Mouse (Mus musculus) bone marrow, adult 2 months (tissue): Measurements from ENCODE around the gene Adamts12.

ENCODE experiments used
- CTCF ChIP-seq: fragments of 200-500 bp; IDR thresholded peaks from 2 replicates; pipeline ENCODE4 v1.5.1; 2011; ENCODE audit warnings: low read length, control low read depth; ENCODE audit not compliant: control insufficient read depth, insufficient read depth
- POLR2A ChIP-seq: fragments of 200-500 bp; IDR thresholded peaks from 2 replicates; pipeline ENCODE4 v1.6.1; 2011; ENCODE audit warnings: low read depth, mild to moderate bottlenecking, control low read depth, low read length, borderline replicate concordance; ENCODE audit not compliant: control insufficient read depth

GRCm38 (mm10) chr15:11383796-11384195, 319.2 kb downstream of the Adamts12 start:
- TF ChIP-seq CTCF (no peak), POLR2A (no peak)
